Mouse (Mus musculus) heart, postnatal 0 days (tissue): ENCODE results near the gene Vav3.

Experiments
- CTCF ChIP-seq: IDR thresholded peaks from 2 replicates; pipeline ENCODE4 v1.5.1; 2016; ENCODE audit warnings: antibody characterized with exemption, control low read depth, low read depth
- EP300 ChIP-seq: IDR thresholded peaks from 2 replicates; pipeline ENCODE4 v1.6.1; 2016; ENCODE audit warnings: antibody characterized with exemption, low read depth

- TF ChIP-seq EP300: no peak
- TF ChIP-seq CTCF: no peak
These were observed 175.9 kb downstream of the Vav3 start for GRCm38 (mm10) chr3:109516372-109516771.
